Mouse (Mus musculus) cerebellum, postnatal 10 days (tissue): Measurements from ENCODE around the gene Lcor.
A peak's percentile ranks its signal among the peaks of the same experiment; 100 is the strongest.

Source experiments
- DNase-seq, 2 experiments: peaks; one replicate each; pipeline ENCODE4 v3.0.0; 2021; ENCODE audit warnings: mixed read lengths in 2 of 2

The Lcor gene

GRCm38 (mm10) chr19:41573700-41574099 is 91.3 kb downstream of the Lcor start:
- DNase-seq: no peak

- no peak for DNase-seq
These were observed 95.1 kb downstream of the Lcor start for GRCm38 (mm10) chr19:41577576-41577975.

GRCm38 (mm10) chr19:41579311-41579920 is 97.0 kb downstream of the Lcor start:
- DNase-seq: peak; percentile 69 to 73

- no peak for DNase-seq
These were observed 99.4 kb downstream of the Lcor start, which contains the start of gene Gm340 for GRCm38 (mm10) chr19:41581706-41582420. Gene Gm340 (plus strand): TSS chr19:41582370.

- no peak for DNase-seq
These were observed 100.6 kb downstream of the Lcor start for GRCm38 (mm10) chr19:41582918-41583514.

GRCm38 (mm10) chr19:41586752-41587151 is 104.3 kb downstream of the Lcor start:
- peak in 1 of 2 experiments; percentile 4 for DNase-seq

- DNase-seq: no peak
These were observed 105.2 kb downstream of the Lcor start for GRCm38 (mm10) chr19:41587431-41588222.

- DNase-seq: peak; percentile 52 to 61
These were observed 106.6 kb downstream of the Lcor start for GRCm38 (mm10) chr19:41589026-41589425.

- peak; percentile 17 to 32 for DNase-seq
These were observed 107.2 kb downstream of the Lcor start for GRCm38 (mm10) chr19:41589681-41590080.

GRCm38 (mm10) chr19:41591808-41592207 is 109.4 kb downstream of the Lcor start:
- peak in 1 of 2 experiments; percentile 4 for DNase-seq

GRCm38 (mm10) chr19:41597170-41597894 is 114.9 kb downstream of the Lcor start:
- DNase-seq: peak; percentile 37 to 38

- no peak for DNase-seq
These were observed 118.2 kb downstream of the Lcor start for GRCm38 (mm10) chr19:41600647-41601046.

- no peak for DNase-seq
These were observed 124.0 kb downstream of the Lcor start for GRCm38 (mm10) chr19:41606208-41606987.

GRCm38 (mm10) chr19:41611683-41612082 is 129.2 kb downstream of the Lcor start:
- DNase-seq: peak; percentile 36 to 51
